Mouse (Mus musculus) testis, adult 2 months (tissue): ENCODE data around the gene Fry.

Source experiments
- CTCF ChIP-seq: fragments of 200-500 bp; IDR thresholded peaks from 2 replicates; pipeline ENCODE4 v1.5.1; 2012; ENCODE audit warnings: low read depth, mild to moderate bottlenecking, inconsistent platforms, low read length, moderate library complexity; ENCODE audit not compliant: control insufficient read depth, insufficient read depth, insufficient replicate concordance
- POLR2A ChIP-seq: fragments of 200-500 bp; IDR thresholded peaks from 2 replicates; pipeline ENCODE4 v1.6.1; 2012; ENCODE audit warnings: low read depth, mild to moderate bottlenecking, inconsistent platforms, low read length, moderate library complexity; ENCODE audit not compliant: control insufficient read depth

DNA sequence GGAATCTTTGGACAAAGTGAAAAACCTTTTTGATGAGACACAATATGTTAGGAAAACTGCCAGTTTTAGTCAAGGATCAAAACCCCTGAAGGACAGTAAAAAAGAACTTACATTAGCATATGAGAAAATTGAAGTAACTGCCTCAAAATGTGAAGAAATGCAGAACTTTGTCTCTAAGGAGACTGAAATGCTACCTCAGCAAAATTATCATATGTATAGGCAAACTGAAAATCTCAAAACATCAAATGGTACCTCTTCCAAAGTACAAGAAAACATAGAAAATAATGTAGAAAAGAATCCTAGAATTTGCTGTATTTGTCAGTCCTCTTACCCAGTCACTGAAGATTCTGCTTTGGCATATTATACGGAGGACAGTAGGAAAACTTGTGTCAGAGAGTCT lies 422.9 kb downstream of the Fry start:
- TF ChIP-seq CTCF (no peak), POLR2A (no peak)
